Mouse (Mus musculus) kidney, postnatal 0 days (tissue): ENCODE data around the gene Agrp. TPM values are rescaled to one million over a fixed set of nuclear protein-coding genes. Genes with fewer than 3 reads are reported as not detected.

Experiments used
- ATAC-seq: fragments of 200-750 bp; cut with Nextera tagmentation; replicated peaks from 2 replicates; pipeline ENCODE4 v1.8.0; 2017; ENCODE audit warnings: low read depth, moderate number of reproducible peaks, moderate TSS enrichment, moderate library complexity; ENCODE audit not compliant: low FRiP score
- DNase-seq: peaks from one replicate; pipeline ENCODE4 v3.0.0-alpha.2; 2016; ENCODE audit warnings: low spot score
- H3K27ac ChIP-seq: fragments of 300-500 bp; sonication (generic); 2 replicates; pipeline ENCODE4 v1.5.1; 2014; ENCODE audit warnings: mild to moderate bottlenecking
- H3K27me3 ChIP-seq: fragments of 300-500 bp; sonication (generic); 2 replicates; pipeline ENCODE4 v1.6.1; 2014; ENCODE audit warnings: low read length, mixed read lengths; ENCODE audit not compliant: insufficient read depth
- H3K36me3 ChIP-seq: fragments of 300-500 bp; sonication (generic); 2 replicates; pipeline ENCODE4 v1.6.1; 2014; ENCODE audit warnings: low read length, mixed read lengths; ENCODE audit not compliant: insufficient read depth
- H3K4me1 ChIP-seq: fragments of 300-500 bp; sonication (generic); replicated peaks from 2 replicates; pipeline ENCODE4 v1.6.1; 2014; ENCODE audit warnings: antibody characterized with exemption, low read length, mixed read lengths; ENCODE audit not compliant: insufficient read depth
- H3K4me2 ChIP-seq: fragments of 300-500 bp; sonication (generic); 2 replicates; pipeline ENCODE4 v1.6.1; 2014; ENCODE audit warnings: mild to moderate bottlenecking, low read length, moderate library complexity, mixed read lengths
- H3K4me3 ChIP-seq: fragments of 300-500 bp; sonication (generic); replicated peaks from 2 replicates; pipeline ENCODE4 v1.5.1; 2014; ENCODE audit warnings: low read depth, low read length
- H3K9ac ChIP-seq: fragments of 300-500 bp; sonication (generic); 2 replicates; pipeline ENCODE4 v1.6.1; 2014; ENCODE audit warnings: low read depth, low read length
- H3K9me3 ChIP-seq: fragments of 300-500 bp; sonication (generic); replicated peaks from 2 replicates; pipeline ENCODE4 v1.6.1; 2016; ENCODE audit warnings: low read length, inconsistent platforms, mixed read lengths
- CTCF ChIP-seq: IDR thresholded peaks from 2 replicates; pipeline ENCODE4 v1.5.1; 2016; ENCODE audit warnings: antibody characterized with exemption, low read depth, mild to moderate bottlenecking, moderate library complexity
- WGBS: fragments of 180-500 bp; shearing (Covaris S2); extraction: QIAGEN DNeasy Blood & Tissue Kit; methylation state at CpG from one replicate; pipeline ENCODE4 v1.1.7; 2014; 5-methylcytosine and 5-hydroxymethylcytosine counted together
- polyA plus RNA-seq: library from polyadenylated mRNA; unstranded; fragments of >200 nt; fragmentation: Nextera tagmentation; extraction: Ambion mirVana; gene quantifications from 2 replicates; pipeline ENCODE4 v1.2.1, GENCODE M21; 2015

Gene Agrp
- polyA plus RNA-seq, 1 experiment from 2014 or later, result 0.61 TPM

- Histone ChIP-seq H3K9ac (no peak overlapping the region), H3K27ac (no peak overlapping the region), H3K27me3 (no peaks in the 10 kb centered on the region), H3K36me3 (no peaks in the 10 kb centered on the region), H3K9me3 (no peaks in the 10 kb centered on the region), H3K4me1 (no peaks in the 10 kb centered on the region), H3K4me3 (no peak overlapping the region), H3K4me2 (no peak overlapping the region)
- ATAC-seq (no peak), DNase-seq (no peak)
- 42% methylated on average over 6 of the region's 6 CpGs for WGBS
- TF ChIP-seq CTCF, result no peak
Observed at GRCm38 (mm10) chr8:105574741-105575140, 62.5 kb downstream of the Agrp start.

- Histone ChIP-seq H3K9ac (no peak overlapping the region), H3K9me3 (no peaks in the 10 kb centered on the region), H3K4me2 (no peak overlapping the region), H3K27me3 (no peaks in the 10 kb centered on the region), H3K27ac (no peak overlapping the region), H3K4me1 (no peaks in the 10 kb centered on the region), H3K4me3 (no peak overlapping the region), H3K36me3 (no peaks in the 10 kb centered on the region)
- DNase-seq, result no peak
- no peak for ATAC-seq
- no peak for TF ChIP-seq CTCF
Observed at GRCm38 (mm10) chr8:105573427-105573826, 63.8 kb downstream of the Agrp start.

- H3K9ac ChIP-seq, result no peak overlapping the region
- H3K36me3 ChIP-seq, result no peaks in the 10 kb centered on the region
- TF ChIP-seq CTCF, result no peak
- no peak overlapping the region for H3K4me3 ChIP-seq
- WGBS, result 88% methylated on average over 9 of the region's 9 CpGs
- no peak for ATAC-seq
- H3K4me2 ChIP-seq, result no peak overlapping the region
- no peaks in the 10 kb centered on the region for H3K4me1 ChIP-seq
- no peak overlapping the region for H3K27ac ChIP-seq
- DNase-seq, result no peak
- no peaks in the 10 kb centered on the region for H3K9me3 ChIP-seq
- no peaks in the 10 kb centered on the region for H3K27me3 ChIP-seq
Observed at GRCm38 (mm10) chr8:105571810-105572209, 65.4 kb downstream of the Agrp start.

- ATAC-seq (no peak), DNase-seq (peak; percentile 23)
Observed at GRCm38 (mm10) chr8:105566703-105567595, 70.2 kb downstream of the Agrp start.

GRCm38 (mm10) chr8:105565952-105566702, 71.1 kb downstream of the Agrp start, which contains the start of gene Atp6v0d1:
Gene Atp6v0d1, minus strand, starts transcription at chr8:105566047.
- DNase-seq (peak; percentile 100), ATAC-seq (peak; percentile 98)
- 2% methylated on average over 53 of the region's 53 CpGs for WGBS
- Histone ChIP-seq H3K4me3 (peak within 1 kb of the TSS; percentile 83), H3K4me1 (peaks cover 4% of the 10 kb centered on the region; the same call in 1 of the 2 replicates), H3K9ac (peak within 1 kb of the TSS; percentile 92), H3K9me3 (no peaks in the 10 kb centered on the region), H3K27ac (peak within 1 kb of the TSS; percentile 85), H3K27me3 (no peaks in the 10 kb centered on the region), H3K36me3 (no peaks in the 10 kb centered on the region), H3K4me2 (peak within 1 kb of the TSS; percentile 82)
- peak; percentile 92 for TF ChIP-seq CTCF

More at GRCm38 (mm10) chr8:105566703-105567595, 70.2 kb downstream of the Agrp start:
- H3K27me3 ChIP-seq, result no peaks in the 10 kb centered on the region
- no peak overlapping the region for H3K27ac ChIP-seq
- H3K9me3 ChIP-seq, result no peaks in the 10 kb centered on the region
- H3K9ac ChIP-seq, result peak overlapping the region; percentile 61
- peak overlapping the region; percentile 65 for H3K4me2 ChIP-seq
- 32% methylated on average over 27 of the region's 27 CpGs for WGBS
- no peak for TF ChIP-seq CTCF
- H3K4me3 ChIP-seq, result peak overlapping the region; percentile 83
- no peaks in the 10 kb centered on the region for H3K36me3 ChIP-seq
- peaks cover 4% of the 10 kb centered on the region; the same call in 1 of the 2 replicates for H3K4me1 ChIP-seq

- Histone ChIP-seq H3K4me3 (peak overlapping the region; percentile 83), H3K9ac (peak overlapping the region; percentile 92), H3K9me3 (no peaks in the 10 kb centered on the region), H3K4me2 (peak overlapping the region; percentile 82), H3K27ac (peak overlapping the region; percentile 85), H3K36me3 (no peaks in the 10 kb centered on the region), H3K4me1 (peaks cover 4% of the 10 kb centered on the region; the same call in 1 of the 2 replicates), H3K27me3 (no peaks in the 10 kb centered on the region)
- under 1% methylated on average over 31 of the region's 31 CpGs for WGBS
- ATAC-seq, result peak; percentile 71
- TF ChIP-seq CTCF, result 0 out of 2 replicates have a peak, but pooled peaks have one; percentile 17
- DNase-seq, result peak; percentile 25
Observed at GRCm38 (mm10) chr8:105565401-105565881, 71.8 kb downstream of the Agrp start.
